Mouse (Mus musculus) spleen, postnatal 36 days (tissue): ENCODE results near the gene Vps26a.

ENCODE experiments used
- DNase-seq, 2 experiments: peaks; one replicate each; pipeline ENCODE4 v3.0.0; 2022; ENCODE audit warnings: low spot score in 2 of 2, mixed read lengths in 1 of 2

The Vps26a gene

GRCm38 (mm10) chr10:62486618-62487415 is at the start of gene Vps26a:
Vps26a (minus strand) TSS chr10:62486805.
- DNase-seq = peak; percentile 97 to 98

GRCm38 (mm10) chr10:62534509-62534908 is 47.9 kb upstream of the Vps26a start:
- DNase-seq = no peak

- no peak for DNase-seq
These were observed 46.2 kb upstream of the Vps26a start for GRCm38 (mm10) chr10:62532832-62533231.

- no peak for DNase-seq
These were observed 43.6 kb upstream of the Vps26a start for GRCm38 (mm10) chr10:62530183-62530582.

- DNase-seq = no peak
These were observed 40.7 kb upstream of the Vps26a start, which contains the start of gene Srgn for GRCm38 (mm10) chr10:62527351-62527750. Srgn (minus strand) TSS chr10:62527451.

- DNase-seq = no peak
These were observed 35.8 kb upstream of the Vps26a start for GRCm38 (mm10) chr10:62522346-62522950.

- no peak for DNase-seq
These were observed 35.2 kb upstream of the Vps26a start for GRCm38 (mm10) chr10:62521763-62522162.

- DNase-seq = no peak
These were observed 34.3 kb upstream of the Vps26a start for GRCm38 (mm10) chr10:62520911-62521310.

GRCm38 (mm10) chr10:62517511-62517910 is 30.9 kb upstream of the Vps26a start:
- no peak for DNase-seq

GRCm38 (mm10) chr10:62512855-62513254 is 26.2 kb upstream of the Vps26a start:
- DNase-seq = peak; percentile 55 to 56

- DNase-seq = no peak
These were observed 24.9 kb upstream of the Vps26a start for GRCm38 (mm10) chr10:62511528-62511927.

GRCm38 (mm10) chr10:62509032-62509656 is 22.5 kb upstream of the Vps26a start:
- peak in 1 of 2 experiments; percentile 38 for DNase-seq

GRCm38 (mm10) chr10:62508459-62508858 is 21.9 kb upstream of the Vps26a start:
- DNase-seq = no peak

- peak; percentile 84 to 86 for DNase-seq
These were observed 21.1 kb upstream of the Vps26a start for GRCm38 (mm10) chr10:62507591-62508308.

GRCm38 (mm10) chr10:62507071-62507470 is 20.5 kb upstream of the Vps26a start:
- no peak for DNase-seq

- peak; percentile 72 to 74 for DNase-seq
These were observed 19.5 kb upstream of the Vps26a start for GRCm38 (mm10) chr10:62506019-62506556.

GRCm38 (mm10) chr10:62505224-62505983 is 18.8 kb upstream of the Vps26a start:
- DNase-seq = no peak

- DNase-seq = no peak
These were observed 17.4 kb upstream of the Vps26a start for GRCm38 (mm10) chr10:62503836-62504628.

- peak; percentile 64 to 69 for DNase-seq
These were observed 16.7 kb upstream of the Vps26a start for GRCm38 (mm10) chr10:62503353-62503752.

- DNase-seq = no peak
These were observed 15.3 kb upstream of the Vps26a start for GRCm38 (mm10) chr10:62501951-62502350.
